Mouse (Mus musculus) G1E (cell line): ENCODE results near the gene Tpgs1. TPM values are rescaled to one million over a fixed set of nuclear protein-coding genes. Genes with fewer than 3 reads are reported as not detected.
"Not testable (repeated sequence)": the region's sequence is repeated elsewhere in the genome, so short reads cannot be mapped to it uniquely, and the experiment has no call there.

ENCODE experiments used
- ATAC-seq: 2 replicates; pipeline ENCODE4 v1.8.0; 2016; ENCODE audit warnings: mild to moderate bottlenecking; ENCODE audit not compliant: insufficient number of reproducible peaks, poor library complexity, low FRiP score, severe bottlenecking; ENCODE audit errors: extremely low read depth
- DNase-seq: peaks from one replicate; pipeline ENCODE4 v3.0.0; 2012; ENCODE audit warnings: low spot score
- H3K27me3 ChIP-seq: 2 replicates; pipeline ENCODE4 v1.6.1; 2012; ENCODE audit warnings: mild to moderate bottlenecking, low read length, inconsistent platforms; ENCODE audit not compliant: insufficient read depth
- H3K36me3 ChIP-seq: replicated peaks from 2 replicates; pipeline ENCODE3; 2012; ENCODE audit warnings: mild to moderate bottlenecking, inconsistent platforms
- H3K4me1 ChIP-seq: 2 replicates; pipeline ENCODE4 v1.6.1; 2012; ENCODE audit warnings: low read depth, low read length, inconsistent platforms, mixed read lengths; ENCODE audit not compliant: insufficient read depth
- H3K4me3 ChIP-seq: 2 replicates; pipeline ENCODE4 v1.5.1; 2012; ENCODE audit warnings: low read depth, mild to moderate bottlenecking, inconsistent platforms, low read length, moderate library complexity, mixed read lengths
- H3K9me3 ChIP-seq: replicated peaks from 2 replicates; pipeline ENCODE4 v1.6.1; 2012; ENCODE audit warnings: inconsistent platforms
- CTCF ChIP-seq: IDR thresholded peaks from 2 replicates; pipeline ENCODE4 v1.5.1; 2012; ENCODE audit warnings: low read depth, low read length, inconsistent platforms, mixed read lengths
- GATA1 ChIP-seq: IDR thresholded peaks from 2 replicates; pipeline ENCODE4 v1.6.1; 2012; ENCODE audit warnings: borderline replicate concordance, low read length, inconsistent platforms, mixed read lengths
- GATA2 ChIP-seq: IDR thresholded peaks from 2 replicates; pipeline ENCODE4 v1.6.1; 2012; ENCODE audit warnings: low read depth, low read length, inconsistent platforms, borderline replicate concordance
- POLR2AphosphoS5 ChIP-seq: IDR thresholded peaks from 2 replicates; pipeline ENCODE4 v1.6.1; 2012; ENCODE audit warnings: low read depth, low read length, inconsistent platforms; ENCODE audit not compliant: insufficient replicate concordance
- TAL1 ChIP-seq: conservative IDR thresholded peaks from 2 replicates; pipeline ENCODE4 v1.6.1; 2012; ENCODE audit warnings: low read depth, low read length, inconsistent platforms, mixed read lengths
- polyA plus RNA-seq: library from polyadenylated mRNA; stranded (reverse); fragments of >175 nt; gene quantifications from 2 replicates; pipeline ENCODE4 v1.2.3, GENCODE M21; 2012
- total RNA-seq, 2 experiments: library from RNA; stranded (forward) in 1 of 2; stranded (reverse) in 1 of 2; fragments of 200-1000 nt in 1 of 2; fragments of >200 nt in 1 of 2; fragmentation: Nextera tagmentation in 1 of 2; gene quantifications; 2 replicates each; pipeline ENCODE4 v1.2.3; 2014 to 2017

Tpgs1 gene
- total and polyA plus RNA-seq, 3 experiments: 11.6 to 78.0 (median 20.2) TPM

- ATAC-seq: no peak
- Histone ChIP-seq H3K9me3 (no peaks in the 10 kb centered on the region), H3K4me1 (peaks cover 17% of the 10 kb centered on the region), H3K36me3 (peaks cover 8% of the 10 kb centered on the region), H3K4me3 (no peak overlapping the region), H3K27me3 (peaks cover 30% of the 10 kb centered on the region)
- TF ChIP-seq POLR2AphosphoS5: no peak
- DNase-seq: no peak
Measured at GRCm38 (mm10) chr10:79700676-79701075, 31.5 kb downstream of the Tpgs1 start.

GRCm38 (mm10) chr10:79701443-79702129, 32.4 kb downstream of the Tpgs1 start:
- no peak for TF ChIP-seq POLR2AphosphoS5
- no peak for TF ChIP-seq CTCF
- TF ChIP-seq GATA2: no peak
- TF ChIP-seq GATA1: no peak
- TF ChIP-seq TAL1: no peak
- no peak for DNase-seq

GRCm38 (mm10) chr10:79702970-79703369, 33.8 kb downstream of the Tpgs1 start:
- not testable (repeated sequence) for DNase-seq, ATAC-seq, H3K9me3 ChIP-seq, H3K4me3 ChIP-seq
- Histone ChIP-seq H3K4me1 (peaks cover 40% of the 10 kb centered on the region), H3K36me3 (peaks cover 31% of the 10 kb centered on the region), H3K27me3 (peaks cover 13% of the 10 kb centered on the region)

More at GRCm38 (mm10) chr10:79701443-79702129, 32.4 kb downstream of the Tpgs1 start:
- no peak overlapping the region for H3K4me3 ChIP-seq
- peaks cover 21% of the 10 kb centered on the region for H3K27me3 ChIP-seq
- no peak for ATAC-seq
- peaks cover 17% of the 10 kb centered on the region for H3K36me3 ChIP-seq
- H3K9me3 ChIP-seq: no peaks in the 10 kb centered on the region
- peaks cover 26% of the 10 kb centered on the region for H3K4me1 ChIP-seq

GRCm38 (mm10) chr10:79703541-79703940, 34.4 kb downstream of the Tpgs1 start:
- peaks cover 37% of the 10 kb centered on the region for H3K36me3 ChIP-seq
- no peak for TF ChIP-seq GATA1
- no peak for TF ChIP-seq GATA2
- TF ChIP-seq TAL1: no peak
- TF ChIP-seq CTCF: no peak
- TF ChIP-seq POLR2AphosphoS5: no peak
- peaks cover 46% of the 10 kb centered on the region for H3K4me1 ChIP-seq
- H3K9me3 ChIP-seq: no peaks in the 10 kb centered on the region
- ATAC-seq (no peak), DNase-seq (no peak)
- H3K4me3 ChIP-seq: peak overlapping the region; percentile 84; the same call in 1 of the 2 replicates
- peaks cover 9% of the 10 kb centered on the region; the same call in 1 of the 2 replicates for H3K27me3 ChIP-seq

- DNase-seq: peak; percentile 98
- H3K36me3 ChIP-seq: peaks cover 44% of the 10 kb centered on the region
- H3K27me3 ChIP-seq: peaks cover 6% of the 10 kb centered on the region; the same call in 1 of the 2 replicates
- no peaks in the 10 kb centered on the region for H3K9me3 ChIP-seq
- H3K4me1 ChIP-seq: peaks cover 54% of the 10 kb centered on the region
- peak within 1 kb of the TSS; percentile 84 for H3K4me3 ChIP-seq
- ATAC-seq: peak; percentile 72
- TF ChIP-seq CTCF (no peak), POLR2AphosphoS5 (no peak), GATA1 (no peak), GATA2 (no peak), TAL1 (no peak)
Measured at GRCm38 (mm10) chr10:79704065-79704969, 35.1 kb downstream of the Tpgs1 start, which contains the start of gene Bsg. Gene Bsg, plus strand, starts transcription at chr10:79704491.

- no peak for TF ChIP-seq GATA2
- TF ChIP-seq CTCF: no peak
- TF ChIP-seq TAL1: no peak
- no peak for TF ChIP-seq POLR2AphosphoS5
- no peak for ATAC-seq
- H3K4me3 ChIP-seq: peak overlapping the region; percentile 84
Measured at GRCm38 (mm10) chr10:79704970-79705360, 35.8 kb downstream of the Tpgs1 start.

More at GRCm38 (mm10) chr10:79704970-79705360, 35.8 kb downstream of the Tpgs1 start:
- H3K36me3 ChIP-seq: peaks cover 51% of the 10 kb centered on the region
- DNase-seq: no peak
- 0 out of 2 replicates have a peak, but pooled peaks cover 2% of the 10 kb centered on the region for H3K27me3 ChIP-seq
- peaks cover 60% of the 10 kb centered on the region for H3K4me1 ChIP-seq
- no peaks in the 10 kb centered on the region for H3K9me3 ChIP-seq
